Mouse (Mus musculus) liver, adult (tissue): Measurements from ENCODE around the gene Tmem56.

Source experiments
- GATA4 ChIP-seq: IDR thresholded peaks from 2 replicates; pipeline ENCODE4 v1.6.1; 2014; ENCODE audit warnings: mild to moderate bottlenecking, low read length; ENCODE audit not compliant: insufficient replicate concordance

Gene Tmem56

GRCm38 (mm10) chr3:121282998-121283397 is at the start of gene Tmem56:
Gene Tmem56, minus strand, starts transcription at chr3:121283098.
- TF ChIP-seq GATA4, result no peak

GRCm38 (mm10) chr3:121330244-121330646 is 47.3 kb upstream of the Tmem56 start:
- no peak for TF ChIP-seq GATA4

GRCm38 (mm10) chr3:121329647-121330046 is 46.7 kb upstream of the Tmem56 start:
- TF ChIP-seq GATA4, result no peak

GRCm38 (mm10) chr3:121327406-121327805 is 44.5 kb upstream of the Tmem56 start:
- no peak for TF ChIP-seq GATA4

- no peak for TF ChIP-seq GATA4
These were observed 40.5 kb upstream of the Tmem56 start for GRCm38 (mm10) chr3:121323371-121323770.

- no peak for TF ChIP-seq GATA4
These were observed 38.0 kb upstream of the Tmem56 start for GRCm38 (mm10) chr3:121320896-121321295.

GRCm38 (mm10) chr3:121319906-121320305 is 37.0 kb upstream of the Tmem56 start:
- TF ChIP-seq GATA4, result no peak

GRCm38 (mm10) chr3:121315498-121315897 is 32.6 kb upstream of the Tmem56 start:
- TF ChIP-seq GATA4, result no peak

GRCm38 (mm10) chr3:121314149-121314548 is 31.3 kb upstream of the Tmem56 start:
- no peak for TF ChIP-seq GATA4

- no peak for TF ChIP-seq GATA4
These were observed 30.1 kb upstream of the Tmem56 start for GRCm38 (mm10) chr3:121312979-121313378.

- TF ChIP-seq GATA4, result no peak
These were observed 29.5 kb upstream of the Tmem56 start for GRCm38 (mm10) chr3:121312426-121312825.

- TF ChIP-seq GATA4, result no peak
These were observed 27.2 kb upstream of the Tmem56 start for GRCm38 (mm10) chr3:121309896-121310714.

GRCm38 (mm10) chr3:121309429-121309828 is 26.5 kb upstream of the Tmem56 start:
- no peak for TF ChIP-seq GATA4

- no peak for TF ChIP-seq GATA4
These were observed 26.0 kb upstream of the Tmem56 start for GRCm38 (mm10) chr3:121308935-121309334.

- no peak for TF ChIP-seq GATA4
These were observed 24.8 kb upstream of the Tmem56 start for GRCm38 (mm10) chr3:121307532-121308234.

GRCm38 (mm10) chr3:121306641-121307040 is 23.7 kb upstream of the Tmem56 start:
- no peak for TF ChIP-seq GATA4
